Mouse (Mus musculus) thymus, adult 2 months (tissue): Measurements from ENCODE around the gene Unc5c.

Experiments used
- CTCF ChIP-seq: fragments of 200-500 bp; IDR thresholded peaks from 2 replicates; pipeline ENCODE4 v1.5.1; 2012; ENCODE audit warnings: mild to moderate bottlenecking, control low read depth, low read length, moderate library complexity, borderline replicate concordance; ENCODE audit not compliant: control insufficient read depth, poor library complexity, insufficient read depth; ENCODE audit errors: extremely low read depth
- POLR2A ChIP-seq: fragments of 200-500 bp; IDR thresholded peaks from 2 replicates; pipeline ENCODE4 v1.6.1; 2012; ENCODE audit warnings: mild to moderate bottlenecking, low read length, control low read depth, moderate library complexity; ENCODE audit not compliant: control insufficient read depth, poor library complexity, insufficient read depth; ENCODE audit errors: extremely low read depth

DNA sequence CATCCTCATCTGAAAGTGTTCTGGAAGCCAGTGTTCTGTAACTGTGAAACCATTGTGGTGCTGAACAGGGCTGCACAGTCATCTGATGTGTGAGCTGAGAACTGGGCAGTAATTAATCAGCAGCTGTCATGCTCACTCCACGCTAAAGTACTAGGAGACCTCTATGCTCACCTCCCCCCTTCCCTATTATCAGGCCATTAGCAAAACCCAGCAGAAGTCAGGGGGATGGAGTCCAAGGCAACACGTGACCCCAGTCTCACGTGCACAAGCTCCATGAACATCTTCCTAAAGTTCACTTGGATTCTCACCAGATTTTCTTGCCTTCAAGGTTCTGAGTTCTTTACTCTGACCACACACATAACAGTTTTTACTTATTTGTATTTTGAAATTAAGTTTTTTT, 11.7 kb downstream of the Unc5c start:
- TF ChIP-seq CTCF = no peak
- no peak for TF ChIP-seq POLR2A
